In the genomic region with DNA sequence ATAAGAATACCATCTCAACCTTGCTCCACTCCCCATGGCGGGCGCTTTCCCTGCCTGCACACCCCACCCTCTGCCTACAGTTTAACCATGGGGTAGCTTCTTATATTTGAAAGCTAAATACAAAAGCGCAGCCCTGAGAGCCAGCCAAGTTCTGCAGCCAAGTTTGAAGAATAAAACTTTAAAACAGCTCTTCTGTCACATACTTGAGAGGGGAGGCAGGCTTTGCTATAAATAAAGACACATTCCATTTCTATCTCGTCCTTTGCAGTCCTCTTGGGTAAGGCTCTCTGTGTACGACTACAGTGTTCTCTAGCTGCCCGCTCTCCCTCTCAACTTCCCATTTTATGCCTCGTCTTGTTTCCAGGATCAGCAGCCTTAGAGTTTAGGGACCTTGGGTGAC, we compare ENCODE assay signal across 12 mouse cellular contexts.
A peak's percentile ranks its signal among the peaks of the same experiment; 100 is the strongest.
DNase-seq lines count a peak whose midpoint lies in the region; ATAC-seq lines count a peak whose summit lies in the region.
"Had no signal": no experiment of that assay in that cellular context is flagged by ENCODE, and none has a peak within 500 bp of the region (broad histone marks: within the 10 kb centered on the region; RNA-seq: fewer than 3 reads in every experiment).

No protein-coding gene starts in this region.

- H3K9ac ChIP-seq in kidney, embryonic 15.5 days: no peak overlapping the region
- H3K9ac ChIP-seq in heart, embryonic 15.5 days: no peak overlapping the region
- H3K9ac ChIP-seq: limb, embryonic 15.5 days had no signal

- WGBS in kidney, embryonic 15.5 days: 59% methylated on average over 7 of the region's 7 CpGs
- WGBS in heart, embryonic 15.5 days: 14% methylated on average over 7 of the region's 7 CpGs

- H3K27ac ChIP-seq in kidney, embryonic 15.5 days: no peak overlapping the region
- peak overlapping the region; percentile 93 for H3K27ac ChIP-seq in heart, embryonic 15.5 days
- H3K27ac ChIP-seq: limb, embryonic 15.5 days had no signal

- no peak overlapping the region for H3K4me2 ChIP-seq in kidney, embryonic 15.5 days
- H3K4me2 ChIP-seq in heart, embryonic 15.5 days: peak overlapping the region; percentile 49
- H3K4me2 ChIP-seq: limb, embryonic 15.5 days had no signal

- DNase-seq in kidney, postnatal 10 days: peak; percentile 27
- DNase-seq in frontal cortex, adult 2 months (ENCODE audit: extremely low spot score in 1 of 2, low spot score in 1 of 2): peak; percentile 63 to 74
- peak; percentile 59 for DNase-seq in right cerebral cortex, adult 18-20 months
- no peak for DNase-seq in c-Kit-positive CD71-positive TER-119-positive erythroid progenitor cells, embryonic 14.5 days (ENCODE audit: low spot score)
- DNase-seq: cerebellum, adult 9-11 months; retina, postnatal 1 day had no signal

- H3K36me3 ChIP-seq in kidney, embryonic 15.5 days: no peaks in the 10 kb centered on the region
- H3K36me3 ChIP-seq in heart, embryonic 15.5 days: no peaks in the 10 kb centered on the region
- H3K36me3 ChIP-seq: limb, embryonic 15.5 days had no signal

- ATAC-seq in kidney, embryonic 15.5 days (replicated peaks; ENCODE audit: low FRiP score): no peak
- peak; percentile 88 for ATAC-seq in heart, embryonic 15.5 days (replicated peaks; ENCODE audit: insufficient number of reproducible peaks, insufficient read depth, low FRiP score, low read depth)
- no peak for ATAC-seq in megakaryocyte progenitor cell, adult 5-6 weeks (replicated peaks; ENCODE audit: poor library complexity)
- no peak for ATAC-seq in activated CD4-positive, CD25-positive, alpha-beta regulatory T cell, adult 4 months

- H3K4me3 ChIP-seq in kidney, embryonic 15.5 days (replicated peaks): no peak overlapping the region
- H3K4me3 ChIP-seq in heart, embryonic 15.5 days: peak overlapping the region; percentile 15
- H3K4me3 ChIP-seq: limb, embryonic 15.5 days had no signal

- H3K9me3 ChIP-seq in kidney, embryonic 15.5 days (replicated peaks): no peaks in the 10 kb centered on the region
- no peaks in the 10 kb centered on the region for H3K9me3 ChIP-seq in heart, embryonic 15.5 days (replicated peaks)
- H3K9me3 ChIP-seq: limb, embryonic 15.5 days had no signal

- peaks cover 8% of the 10 kb centered on the region; the same call in 1 of the 2 replicates for H3K4me1 ChIP-seq in kidney, embryonic 15.5 days
- peaks cover 14% of the 10 kb centered on the region for H3K4me1 ChIP-seq in heart, embryonic 15.5 days (replicated peaks)

- no peaks in the 10 kb centered on the region for H3K27me3 ChIP-seq in kidney, embryonic 15.5 days
- H3K27me3 ChIP-seq in heart, embryonic 15.5 days: no peaks in the 10 kb centered on the region
- H3K27me3 ChIP-seq: CH12.LX; limb, embryonic 15.5 days had no signal
